Mouse (Mus musculus) MEL-GATA-1-ER (cell line): ENCODE measurements around the gene Clcn6.
A peak's percentile ranks its signal among the peaks of the same experiment; 100 is the strongest.
"Not testable (repeated sequence)": the region's sequence is repeated elsewhere in the genome, so short reads cannot be mapped to it uniquely, and the experiment has no call there.

Source experiments
- DNase-seq: peaks from one replicate; pipeline ENCODE4 v3.0.0-alpha.2; 2012; ENCODE audit warnings: low read depth; ENCODE audit errors: extremely low read depth

Gene Clcn6

GRCm38 (mm10) chr4:148066401-148066744 is 27.8 kb upstream of the Clcn6 start:
- no peak for DNase-seq

- no peak for DNase-seq
Measured at GRCm38 (mm10) chr4:148065702-148066400, 27.2 kb upstream of the Clcn6 start.

- DNase-seq, result no peak
Measured at GRCm38 (mm10) chr4:148061086-148061480, 22.5 kb upstream of the Clcn6 start.

DNA sequence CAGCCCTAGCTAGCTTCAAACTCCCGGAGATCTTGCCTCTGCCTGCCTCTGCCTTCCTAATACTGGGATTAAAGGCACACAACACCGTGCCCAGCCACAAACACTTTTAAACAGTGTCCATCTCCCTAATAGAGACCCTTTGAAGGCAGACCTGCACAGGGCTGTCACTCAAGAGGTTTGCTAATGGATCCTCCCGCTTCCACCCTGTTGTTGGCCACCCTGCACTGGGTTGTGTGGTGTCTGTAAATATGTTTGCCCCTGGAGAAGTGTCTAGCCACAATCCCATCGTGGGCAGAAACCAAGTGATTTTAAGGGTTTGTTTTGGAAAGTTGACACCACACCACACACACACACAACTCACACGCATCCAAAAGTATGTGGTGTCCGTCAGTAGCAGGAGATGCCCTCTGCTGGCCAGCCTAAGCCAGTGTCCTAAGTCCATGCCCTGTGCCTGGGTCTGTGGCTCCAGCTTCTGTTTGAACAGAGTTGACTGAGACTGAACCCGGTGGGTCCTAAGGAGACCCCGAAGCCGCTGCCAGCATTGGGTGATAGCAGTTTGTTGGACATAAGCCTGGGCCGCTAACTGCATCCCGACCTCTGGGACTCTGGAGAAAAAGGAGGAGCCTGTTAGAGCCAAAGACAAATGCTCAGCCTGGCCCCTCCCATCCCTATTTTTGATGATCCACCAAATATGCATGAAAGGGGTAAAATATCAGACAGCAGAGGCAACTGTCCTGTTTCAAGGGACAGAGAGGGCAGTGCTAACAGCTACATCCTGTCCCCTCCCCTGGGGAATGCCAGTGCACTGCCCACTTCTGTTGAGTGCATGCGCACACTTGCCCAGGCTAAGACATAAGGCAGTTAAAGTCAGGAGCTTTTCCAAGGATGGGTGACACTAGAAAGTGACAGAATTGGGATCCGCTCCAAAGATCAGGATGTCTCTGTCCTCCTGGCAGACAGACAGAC is 21.8 kb upstream of the Clcn6 start:
- no peak for DNase-seq

- DNase-seq, result no peak
Measured at GRCm38 (mm10) chr4:148058993-148059392, 20.4 kb upstream of the Clcn6 start.

- no peak for DNase-seq
Measured at GRCm38 (mm10) chr4:148058218-148058819, 19.7 kb upstream of the Clcn6 start.

DNA sequence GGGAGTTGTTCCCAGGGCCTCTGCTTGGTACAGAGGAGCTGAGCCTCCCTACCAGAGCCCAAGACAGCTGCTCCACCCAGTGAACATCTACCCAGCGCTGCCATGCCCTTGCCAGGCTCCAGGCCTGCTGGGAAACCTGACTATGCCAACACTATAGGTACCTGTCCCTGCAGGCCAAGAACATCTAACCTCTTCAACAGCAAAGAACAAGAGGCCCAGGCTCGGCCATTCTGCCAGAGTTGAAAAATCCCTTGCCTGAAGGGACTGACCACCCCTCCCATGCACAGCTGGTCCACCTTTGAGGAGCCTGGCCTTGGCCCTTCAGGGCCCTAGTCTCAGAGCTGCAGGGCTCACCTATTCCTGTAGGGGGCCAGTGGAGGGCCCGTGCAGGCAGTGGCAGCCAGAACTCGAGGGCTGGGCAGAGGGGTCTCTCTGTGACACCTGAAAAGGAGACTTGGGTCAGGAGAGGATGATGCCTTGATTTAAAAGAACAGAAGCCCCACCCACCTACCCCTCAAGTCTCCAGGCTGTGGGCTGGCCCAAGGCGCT is 19.1 kb upstream of the Clcn6 start:
- DNase-seq, result no peak

- DNase-seq, result no peak
Measured at GRCm38 (mm10) chr4:148056801-148057200, 18.2 kb upstream of the Clcn6 start.

- DNase-seq, result no peak
Measured at GRCm38 (mm10) chr4:148056246-148056645, 17.6 kb upstream of the Clcn6 start.

DNA sequence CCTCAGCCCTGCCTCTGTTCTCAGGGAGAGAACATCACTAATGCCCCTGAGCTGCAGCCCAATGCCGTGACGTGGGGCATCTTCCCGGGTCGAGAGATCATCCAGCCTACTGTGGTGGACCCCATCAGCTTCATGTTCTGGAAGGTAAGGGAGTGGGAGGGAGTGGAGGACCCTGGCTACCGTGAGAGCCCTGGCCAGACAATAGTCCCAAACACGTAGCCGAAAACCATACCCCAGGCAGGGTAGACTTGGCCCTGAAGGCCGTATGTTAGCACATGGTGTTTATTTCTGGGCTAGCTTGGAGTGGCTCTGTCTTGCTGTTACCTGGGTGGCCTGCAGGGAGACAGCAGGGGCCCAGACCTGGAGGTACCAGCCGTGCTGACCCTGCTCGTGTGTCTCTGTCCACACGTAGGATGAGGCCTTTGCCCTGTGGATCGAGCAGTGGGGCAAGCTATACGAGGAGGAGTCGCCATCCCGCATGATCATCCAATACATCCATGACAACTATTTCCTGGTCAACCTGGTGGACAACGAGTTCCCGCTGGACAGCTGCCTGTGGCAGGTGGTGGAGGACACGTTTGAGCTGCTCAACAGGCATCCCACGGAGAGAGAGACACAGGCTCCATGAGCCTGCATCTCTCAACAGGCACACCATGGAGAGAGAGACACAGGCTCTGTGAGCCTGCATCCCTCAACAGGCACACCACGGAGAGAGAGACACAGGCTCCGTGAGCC is 16.5 kb upstream of the Clcn6 start:
- no peak for DNase-seq

DNA sequence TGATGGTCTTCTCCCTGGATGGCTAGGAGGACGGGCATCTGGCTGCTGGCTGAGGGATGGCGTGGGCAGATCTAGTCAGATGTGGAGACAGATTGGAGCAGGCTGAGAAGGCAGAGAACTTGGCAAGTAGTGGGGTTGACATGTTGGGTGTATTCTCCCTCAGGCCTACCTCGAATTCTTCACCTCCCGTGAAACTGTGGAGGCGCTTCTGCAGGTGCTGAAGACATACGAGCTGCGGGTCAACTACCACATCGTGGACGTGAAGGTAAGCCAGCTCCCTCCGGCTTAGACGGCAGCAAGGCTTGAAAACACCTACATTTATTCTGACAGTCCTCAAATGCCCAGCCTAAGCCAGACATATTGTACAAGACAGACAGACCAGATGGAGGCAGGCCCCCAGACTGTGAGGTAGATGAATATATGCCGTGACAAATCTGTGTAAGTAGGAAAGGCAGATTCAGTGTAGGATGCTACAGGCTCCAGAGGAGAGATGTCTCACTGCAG is 14.8 kb upstream of the Clcn6 start:
- no peak for DNase-seq

- DNase-seq, result no peak
Measured at GRCm38 (mm10) chr4:148052976-148053375, 14.4 kb upstream of the Clcn6 start.

DNA sequence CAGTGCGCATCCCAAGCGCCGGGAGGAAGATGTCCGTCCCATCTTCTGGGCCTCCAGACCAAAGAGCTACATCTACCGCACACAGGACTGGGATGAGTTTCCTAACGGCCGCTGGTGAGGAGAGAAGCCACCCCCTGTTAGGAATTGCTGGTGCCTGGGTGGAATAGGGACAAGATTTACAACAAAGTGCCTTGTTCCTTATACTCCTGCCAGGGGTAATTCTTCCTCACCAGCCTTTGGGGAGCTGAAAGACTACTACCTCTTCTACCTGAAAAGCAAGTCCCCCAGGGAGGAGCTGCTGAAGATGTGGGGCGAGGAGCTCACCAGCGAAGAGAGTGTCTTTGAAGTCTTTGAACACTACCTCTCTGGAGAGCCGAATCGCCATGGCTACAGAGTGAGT is 13.3 kb upstream of the Clcn6 start:
- no peak for DNase-seq

- no peak for DNase-seq
Measured at GRCm38 (mm10) chr4:148051046-148051776, 12.6 kb upstream of the Clcn6 start.

- not testable (repeated sequence) for DNase-seq
Measured at GRCm38 (mm10) chr4:148050396-148050914, 11.8 kb upstream of the Clcn6 start.

- peak; percentile 97 for DNase-seq
Measured at GRCm38 (mm10) chr4:148046450-148047031, 7.9 kb upstream of the Clcn6 start.

DNA sequence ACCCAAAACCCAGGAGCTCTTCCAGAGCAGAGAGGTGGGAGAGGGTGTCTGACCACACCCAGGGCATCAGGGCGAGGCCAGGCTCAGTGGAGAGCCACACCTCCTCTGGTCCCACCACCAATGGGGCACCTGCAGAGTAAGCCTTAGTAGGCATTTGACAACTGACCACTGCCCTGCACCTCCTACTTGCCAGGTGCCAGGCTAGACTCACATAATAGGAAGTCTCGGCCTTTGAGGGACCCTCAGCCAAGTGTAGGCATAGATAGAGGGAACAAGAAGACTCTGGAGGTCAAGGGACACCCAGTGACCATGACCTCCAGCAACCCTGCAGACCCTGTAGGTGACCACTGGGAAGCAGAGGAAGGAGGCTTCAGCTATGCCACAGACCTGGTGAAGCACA is 5.5 kb upstream of the Clcn6 start:
- DNase-seq, result no peak

DNA sequence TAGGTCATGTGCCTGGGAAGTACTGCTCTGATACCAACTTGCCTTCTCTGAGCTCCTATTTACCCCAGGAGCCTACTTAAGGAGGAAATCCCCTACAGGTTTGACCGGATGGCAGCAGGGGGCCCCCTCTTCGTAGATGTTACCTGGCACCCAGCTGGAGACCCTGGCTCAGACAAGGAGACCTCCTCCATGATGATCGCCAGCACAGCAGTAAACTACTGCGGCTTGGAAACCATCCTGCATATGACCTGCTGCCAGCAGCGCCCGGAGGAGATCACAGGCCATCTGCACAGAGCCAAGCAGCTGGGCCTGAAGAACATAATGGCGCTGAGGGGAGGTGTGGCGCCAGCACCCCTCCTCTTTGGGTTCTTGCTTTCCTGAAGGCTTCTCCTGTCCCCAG is 4.7 kb upstream of the Clcn6 start:
- not testable (repeated sequence) for DNase-seq

DNA sequence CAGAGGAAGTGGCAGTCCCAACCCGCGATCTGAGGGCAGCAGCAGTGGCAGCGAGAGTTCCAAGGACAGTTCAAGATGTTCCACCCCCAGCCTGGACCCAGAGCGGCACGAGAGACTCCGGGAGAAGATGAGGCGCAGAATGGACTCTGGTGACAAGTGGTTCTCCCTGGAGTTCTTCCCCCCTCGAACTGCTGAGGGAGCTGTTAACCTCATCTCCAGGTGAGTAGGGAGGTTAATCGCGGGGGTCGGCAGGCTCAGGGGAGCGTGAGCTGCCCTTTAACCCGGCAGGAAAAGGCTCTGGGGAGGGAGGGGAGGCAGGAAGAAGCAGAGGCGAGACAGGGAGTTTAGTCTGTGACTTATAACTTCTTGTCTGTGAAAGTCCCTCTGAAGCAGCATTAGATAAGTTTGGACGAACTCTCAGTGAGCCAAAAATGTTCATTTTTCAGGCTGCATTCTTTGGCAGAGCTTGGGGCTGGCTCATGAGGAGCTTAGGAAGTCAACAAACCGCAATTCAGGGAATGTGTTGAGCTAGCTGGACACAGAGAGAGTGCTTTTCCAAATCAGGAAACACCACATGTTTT is 3.1 kb upstream of the Clcn6 start:
- DNase-seq, result no peak
